Mouse (Mus musculus): ENCODE measurements around the gene Ddx11. TPM values are rescaled to one million over a fixed set of nuclear protein-coding genes. Genes with fewer than 3 reads are reported as not detected.
A peak's percentile ranks its signal among the peaks of the same experiment; 100 is the strongest.
"Not testable (repeated sequence)": the region's sequence is repeated elsewhere in the genome, so short reads cannot be mapped to it uniquely, and the experiment has no call there.

Gene Ddx11
- polyA plus RNA-seq, 1 experiment = 21.5 TPM

GRCm38 (mm10) chr17:66130371-66130770 is 7.1 kb downstream of the Ddx11 start:
- 98% methylated on average over 9 of the region's 9 CpGs for WGBS
- no peak for DNase-seq
- peaks cover 41% of the 10 kb centered on the region for H3K36me3 ChIP-seq (ENCODE audit: control insufficient read depth, insufficient read depth, low read length)

GRCm38 (mm10) chr17:66131212-66131611 is 7.9 kb downstream of the Ddx11 start:
- peak; percentile 51 for DNase-seq
- H3K27ac ChIP-seq (ENCODE audit: control insufficient read depth, insufficient read depth, low read length) = no peak overlapping the region
- peaks cover 44% of the 10 kb centered on the region for H3K36me3 ChIP-seq (ENCODE audit: control insufficient read depth, insufficient read depth, low read length)
- 94% methylated on average over 4 of the region's 4 CpGs for WGBS
- no peaks in the 10 kb centered on the region for H3K27me3 ChIP-seq (ENCODE audit: control insufficient read depth, insufficient read depth, low read length)
- no peaks in the 10 kb centered on the region; the same call in 1 of the 2 replicates for H3K4me1 ChIP-seq (replicated peaks; ENCODE audit: control insufficient read depth, insufficient read depth, low read length)
- TF ChIP-seq POLR2A (IDR thresholded peaks at IDR 0.05; ENCODE audit: control insufficient read depth, extremely low read depth, insufficient read depth, low read length, poor library complexity) = no peak
- TF ChIP-seq CTCF (IDR thresholded peaks at IDR 0.05; ENCODE audit: borderline replicate concordance, control insufficient read depth, extremely low read depth, insufficient read depth, low read length, poor library complexity) = no peak
- no peak overlapping the region for H3K4me3 ChIP-seq (ENCODE audit: control insufficient read depth, insufficient read depth, low read length)

More at GRCm38 (mm10) chr17:66130371-66130770, 7.1 kb downstream of the Ddx11 start:
- TF ChIP-seq CTCF (IDR thresholded peaks at IDR 0.05; ENCODE audit: borderline replicate concordance, control insufficient read depth, extremely low read depth, insufficient read depth, low read length, poor library complexity) (no peak), POLR2A (IDR thresholded peaks at IDR 0.05; ENCODE audit: control insufficient read depth, extremely low read depth, insufficient read depth, low read length, poor library complexity) (no peak)
- Histone ChIP-seq H3K4me3 (ENCODE audit: control insufficient read depth, insufficient read depth, low read length) (no peak overlapping the region), H3K4me1 (replicated peaks; ENCODE audit: control insufficient read depth, insufficient read depth, low read length) (no peaks in the 10 kb centered on the region; the same call in 1 of the 2 replicates), H3K27ac (ENCODE audit: control insufficient read depth, insufficient read depth, low read length) (no peak overlapping the region), H3K27me3 (ENCODE audit: control insufficient read depth, insufficient read depth, low read length) (no peaks in the 10 kb centered on the region)

GRCm38 (mm10) chr17:66152706-66153662 is 29.7 kb downstream of the Ddx11 start:
- H3K36me3 ChIP-seq (ENCODE audit: control insufficient read depth, insufficient read depth, low read length) = peaks cover 36% of the 10 kb centered on the region
- WGBS = 71% methylated on average over 5 of the region's 8 CpGs
- not testable (repeated sequence) for DNase-seq; H3K27ac ChIP-seq (ENCODE audit: control insufficient read depth, insufficient read depth, low read length); H3K27me3 ChIP-seq (ENCODE audit: control insufficient read depth, insufficient read depth, low read length); H3K4me3 ChIP-seq (ENCODE audit: control insufficient read depth, insufficient read depth, low read length); H3K4me1 ChIP-seq (replicated peaks; ENCODE audit: control insufficient read depth, insufficient read depth, low read length)

GRCm38 (mm10) chr17:66153735-66154423 is 30.6 kb downstream of the Ddx11 start:
- H3K4me3 ChIP-seq (ENCODE audit: control insufficient read depth, insufficient read depth, low read length); H3K4me1 ChIP-seq (replicated peaks; ENCODE audit: control insufficient read depth, insufficient read depth, low read length); H3K27me3 ChIP-seq (ENCODE audit: control insufficient read depth, insufficient read depth, low read length); H3K27ac ChIP-seq (ENCODE audit: control insufficient read depth, insufficient read depth, low read length); DNase-seq: not testable (repeated sequence)
- WGBS = 96% methylated on average over 4 of the region's 4 CpGs
- peaks cover 29% of the 10 kb centered on the region for H3K36me3 ChIP-seq (ENCODE audit: control insufficient read depth, insufficient read depth, low read length)

- 86% methylated on average over 2 of the region's 2 CpGs for WGBS
- DNase-seq = no peak
- no peak overlapping the region for H3K4me3 ChIP-seq (ENCODE audit: control insufficient read depth, insufficient read depth, low read length)
- TF ChIP-seq CTCF (IDR thresholded peaks at IDR 0.05; ENCODE audit: borderline replicate concordance, control insufficient read depth, extremely low read depth, insufficient read depth, low read length, poor library complexity) (no peak), POLR2A (IDR thresholded peaks at IDR 0.05; ENCODE audit: control insufficient read depth, extremely low read depth, insufficient read depth, low read length, poor library complexity) (no peak)
- H3K27ac ChIP-seq (ENCODE audit: control insufficient read depth, insufficient read depth, low read length) = no peak overlapping the region
- H3K27me3 ChIP-seq (ENCODE audit: control insufficient read depth, insufficient read depth, low read length) = no peaks in the 10 kb centered on the region
- peaks cover 19% of the 10 kb centered on the region for H3K36me3 ChIP-seq (ENCODE audit: control insufficient read depth, insufficient read depth, low read length)
- no peaks in the 10 kb centered on the region for H3K4me1 ChIP-seq (replicated peaks; ENCODE audit: control insufficient read depth, insufficient read depth, low read length)
Measured at GRCm38 (mm10) chr17:66154876-66155275, 31.6 kb downstream of the Ddx11 start.

- Histone ChIP-seq H3K4me3 (ENCODE audit: control insufficient read depth, insufficient read depth, low read length) (no peak overlapping the region), H3K27me3 (ENCODE audit: control insufficient read depth, insufficient read depth, low read length) (no peaks in the 10 kb centered on the region), H3K36me3 (ENCODE audit: control insufficient read depth, insufficient read depth, low read length) (no peaks in the 10 kb centered on the region), H3K4me1 (replicated peaks; ENCODE audit: control insufficient read depth, insufficient read depth, low read length) (no peaks in the 10 kb centered on the region), H3K27ac (ENCODE audit: control insufficient read depth, insufficient read depth, low read length) (no peak overlapping the region)
- WGBS = 92% methylated on average over 5 of the region's 5 CpGs
- TF ChIP-seq POLR2A (IDR thresholded peaks at IDR 0.05; ENCODE audit: control insufficient read depth, extremely low read depth, insufficient read depth, low read length, poor library complexity) = no peak
- no peak for TF ChIP-seq CTCF (IDR thresholded peaks at IDR 0.05; ENCODE audit: borderline replicate concordance, control insufficient read depth, extremely low read depth, insufficient read depth, low read length, poor library complexity)
- no peak for DNase-seq
Measured at GRCm38 (mm10) chr17:66158271-66158670, 35.0 kb downstream of the Ddx11 start.

- H3K36me3 ChIP-seq (ENCODE audit: control insufficient read depth, insufficient read depth, low read length); H3K4me3 ChIP-seq (ENCODE audit: control insufficient read depth, insufficient read depth, low read length); H3K4me1 ChIP-seq (replicated peaks; ENCODE audit: control insufficient read depth, insufficient read depth, low read length); H3K27ac ChIP-seq (ENCODE audit: control insufficient read depth, insufficient read depth, low read length); H3K27me3 ChIP-seq (ENCODE audit: control insufficient read depth, insufficient read depth, low read length); DNase-seq: not testable (repeated sequence)
- 98% methylated on average over 5 of the region's 5 CpGs for WGBS
Measured at GRCm38 (mm10) chr17:66167141-66167540, 43.8 kb downstream of the Ddx11 start.

GRCm38 (mm10) chr17:66170971-66171370 is 47.7 kb downstream of the Ddx11 start:
- DNase-seq; H3K4me3 ChIP-seq (ENCODE audit: control insufficient read depth, insufficient read depth, low read length); H3K27ac ChIP-seq (ENCODE audit: control insufficient read depth, insufficient read depth, low read length); H3K36me3 ChIP-seq (ENCODE audit: control insufficient read depth, insufficient read depth, low read length); H3K27me3 ChIP-seq (ENCODE audit: control insufficient read depth, insufficient read depth, low read length); H3K4me1 ChIP-seq (replicated peaks; ENCODE audit: control insufficient read depth, insufficient read depth, low read length): not testable (repeated sequence)
- WGBS = 94% methylated on average over 15 of the region's 15 CpGs

Measured in thymus, adult 2 months (tissue).